Mouse (Mus musculus) forebrain, embryonic 16.5 days (tissue): ENCODE results near the gene Psmb1. TPM values are rescaled to one million over a fixed set of nuclear protein-coding genes. Genes with fewer than 3 reads are reported as not detected.

ENCODE experiments used
- ATAC-seq: fragments of 200-750 bp; cut with Nextera tagmentation; 2 replicates; pipeline ENCODE4 v1.8.0; 2017; ENCODE audit warnings: mild to moderate bottlenecking, moderate library complexity
- H3K27ac ChIP-seq: fragments of 300-500 bp; sonication (generic); 2 replicates; pipeline ENCODE4 v1.5.1; 2014; ENCODE audit warnings: low read length, control low read depth
- H3K27me3 ChIP-seq: fragments of 300-500 bp; sonication (generic); replicated peaks from 2 replicates; pipeline ENCODE4 v1.6.1; 2014; ENCODE audit warnings: low read length; ENCODE audit not compliant: control insufficient read depth, insufficient read depth
- H3K36me3 ChIP-seq: fragments of 300-500 bp; sonication (generic); 2 replicates; pipeline ENCODE4 v1.6.1; 2014; ENCODE audit not compliant: control insufficient read depth, insufficient read depth
- H3K4me1 ChIP-seq: fragments of 300-500 bp; sonication (generic); replicated peaks from 2 replicates; pipeline ENCODE4 v1.6.1; 2014; ENCODE audit warnings: low read length; ENCODE audit not compliant: control insufficient read depth, insufficient read depth
- H3K4me2 ChIP-seq: fragments of 300-500 bp; sonication (generic); 2 replicates; pipeline ENCODE4 v1.6.1; 2014; ENCODE audit warnings: mild to moderate bottlenecking, low read length, control low read depth
- H3K4me3 ChIP-seq: fragments of 300-500 bp; sonication (generic); replicated peaks from 2 replicates; pipeline ENCODE4 v1.5.1; 2014; ENCODE audit warnings: mild to moderate bottlenecking, low read length, control low read depth
- H3K9ac ChIP-seq: fragments of 300-500 bp; sonication (generic); replicated peaks from 2 replicates; pipeline ENCODE4 v1.6.1; 2014; ENCODE audit warnings: low read depth, low read length, control low read depth
- H3K9me3 ChIP-seq: fragments of 300-500 bp; sonication (generic); 2 replicates; pipeline ENCODE4 v1.6.1; 2016; ENCODE audit warnings: low read length; ENCODE audit not compliant: control insufficient read depth
- WGBS: fragments of 180-500 bp; shearing (Covaris S2); extraction: QIAGEN DNeasy Blood & Tissue Kit; methylation state at CpG from one replicate; pipeline ENCODE4 v1.1.7; 2014; 5-methylcytosine and 5-hydroxymethylcytosine counted together
- polyA plus RNA-seq: library from polyadenylated mRNA; unstranded; fragments of >200 nt; fragmentation: Nextera tagmentation; extraction: Ambion mirVana; gene quantifications from 2 replicates; pipeline ENCODE4 v1.2.1, GENCODE M21; 2015

Gene Psmb1
- polyA plus RNA-seq, 1 experiment from 2014 or later: 231 TPM

DNA sequence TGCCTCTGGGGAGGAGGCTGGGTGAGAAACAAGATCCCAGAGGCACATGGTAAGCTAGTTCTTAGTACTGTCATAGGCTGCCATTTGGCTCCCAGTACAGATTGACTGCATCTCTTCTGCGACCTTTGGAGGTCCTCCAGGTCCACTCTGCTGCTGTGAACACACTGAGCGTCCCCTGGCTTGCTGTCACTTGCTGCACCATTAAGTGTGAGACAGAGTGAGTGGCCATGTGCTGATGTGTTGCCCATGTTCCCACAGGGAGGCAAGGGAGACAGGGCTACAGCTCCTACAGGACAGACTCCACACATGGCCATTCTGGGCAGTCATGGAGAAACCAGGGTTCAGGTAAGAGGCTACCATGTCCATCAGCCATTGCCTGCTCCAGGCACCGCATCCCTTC is 73.6 kb downstream of the Psmb1 start:
- Histone ChIP-seq H3K27me3 (no peaks in the 10 kb centered on the region), H3K4me2 (no peak overlapping the region), H3K9me3 (no peaks in the 10 kb centered on the region), H3K4me1 (peaks cover 10% of the 10 kb centered on the region), H3K4me3 (no peak overlapping the region), H3K27ac (no peak overlapping the region), H3K36me3 (peaks cover 38% of the 10 kb centered on the region), H3K9ac (no peak overlapping the region)
- no peak for ATAC-seq
- WGBS: 93% methylated on average over 3 of the region's 3 CpGs

Other genes starting within 250 kb of the Psmb1 start
- gene Dll1, start 122.9 kb downstream of the Psmb1 start, polyA plus RNA-seq: 28.9 and 30.7 TPM in 2 replicates
- 52.8 and 52.9 TPM in 2 replicates for gene Fam120b, start 103.5 kb downstream of the Psmb1 start, polyA plus RNA-seq
- gene Tbp, start 137 bp upstream of the Psmb1 start, polyA plus RNA-seq: 71.1 and 72.1 TPM in 2 replicates
- 49.4 and 54.0 TPM in 2 replicates for gene Pdcd2, start 27.6 kb upstream of the Psmb1 start, polyA plus RNA-seq
- gene Prdm9, start 64.6 kb upstream of the Psmb1 start, polyA plus RNA-seq: 1.4 and 2.6 TPM in 2 replicates
- 15.5 and 23.1 TPM in 2 replicates for gene Chd1, start 205.2 kb upstream of the Psmb1 start, polyA plus RNA-seq